Mouse (Mus musculus): Measurements from ENCODE around the gene Mttp. TPM values are rescaled to one million over a fixed set of nuclear protein-coding genes. Genes with fewer than 3 reads are reported as not detected.

The Mttp gene
- polyA plus RNA-seq (2012; ENCODE audit: low replicate concordance): 0.23 and 0.35 TPM in 2 replicates

GRCm38 (mm10) chr3:138144642-138145171, at the start of gene Mttp:
TSS of gene Mttp (minus strand) at chr3:138144968.

GRCm38 (mm10) chr3:138193683-138194302, 49.0 kb upstream of the Mttp start, which contains the start of gene 4930579F01Rik:
TSS of gene 4930579F01Rik (minus strand) at chr3:138193825.

GRCm38 (mm10) chr3:138143315-138144059, 1.3 kb downstream of the Mttp start, which contains the start of gene Trmt10a:
TSS of gene Trmt10a (plus strand) at chr3:138143448.

GRCm38 (mm10) chr3:138067288-138067687, 77.5 kb downstream of the Mttp start, which contains the start of gene Gm5105:
TSS of gene Gm5105 (minus strand) at chr3:138067388.

GRCm38 (mm10) chr3:138064732-138065645, 79.8 kb downstream of the Mttp start, which contains the start of gene 1110002E22Rik:
TSS of gene 1110002E22Rik (plus strand) at chr3:138065052.

Other genes starting within 250 kb of the Mttp start
- gene Lamtor3, start 226.5 kb downstream of the Mttp start, polyA plus RNA-seq (2012; ENCODE audit: low replicate concordance): 6.6 and 19.7 TPM in 2 replicates
- gene Dapp1, start 163.4 kb downstream of the Mttp start, polyA plus RNA-seq (2012; ENCODE audit: low replicate concordance): 1.9 and 9.0 TPM in 2 replicates
- gene 1110002E22Rik, start 79.9 kb downstream of the Mttp start, polyA plus RNA-seq (2012; ENCODE audit: low replicate concordance): 0.05 TPM in 1 of 2 replicates, not detected in the other
- not detected in 2 replicates for gene Gm5105, start 77.6 kb downstream of the Mttp start, polyA plus RNA-seq (2012; ENCODE audit: low replicate concordance)
- gene Trmt10a, start 1.5 kb downstream of the Mttp start, polyA plus RNA-seq (2012; ENCODE audit: low replicate concordance): 1.5 and 3.8 TPM in 2 replicates
- gene 4930579F01Rik, start 48.9 kb upstream of the Mttp start, polyA plus RNA-seq (2012; ENCODE audit: low replicate concordance): not detected in 2 replicates
- not detected in 2 replicates for gene Adh7, start 72.8 kb upstream of the Mttp start, polyA plus RNA-seq (2012; ENCODE audit: low replicate concordance)
- gene Adh1, start 116.0 kb upstream of the Mttp start, polyA plus RNA-seq (2012; ENCODE audit: low replicate concordance): not detected in 2 replicates
- gene Adh6a, start 168.3 kb upstream of the Mttp start, polyA plus RNA-seq (2012; ENCODE audit: low replicate concordance): not detected in 2 replicates
- gene Adh6b, start 196.8 kb upstream of the Mttp start, polyA plus RNA-seq (2012; ENCODE audit: low replicate concordance): not detected in 2 replicates

All from leukemia stem cell, adult 10-12 weeks (primary cell).